Mouse (Mus musculus) midbrain, postnatal 0 days (tissue): ENCODE measurements at regions not wholly inside any gene's neighbourhood (a gene's known extent, or its start where the extent isn't known, plus 50 kb on each side); places are given as distances from the start of the nearest gene placed in this dataset.

Experiments
- ATAC-seq: fragments of 200-750 bp; cut with Nextera tagmentation; 2 replicates; pipeline ENCODE4 v1.8.0; 2017; ENCODE audit warnings: moderate number of reproducible peaks, mild to moderate bottlenecking, moderate TSS enrichment, moderate library complexity; ENCODE audit not compliant: low FRiP score
- DNase-seq: peaks from one replicate; pipeline ENCODE4 v3.0.0-alpha.2; 2015; ENCODE audit warnings: low spot score
- H3K27ac ChIP-seq: fragments of 300-500 bp; sonication (generic); 2 replicates; pipeline ENCODE4 v1.5.1; 2014; ENCODE audit warnings: low read depth, mild to moderate bottlenecking, low read length, mixed read lengths
- H3K27me3 ChIP-seq: fragments of 300-500 bp; sonication (generic); 2 replicates; pipeline ENCODE4 v1.6.1; 2014; ENCODE audit warnings: low read length, control low read depth, mixed read lengths; ENCODE audit not compliant: insufficient read depth
- H3K36me3 ChIP-seq: fragments of 300-500 bp; sonication (generic); 2 replicates; pipeline ENCODE4 v1.6.1; 2014; ENCODE audit warnings: low read length, control low read depth, mixed read lengths; ENCODE audit not compliant: insufficient read depth
- H3K4me1 ChIP-seq: fragments of 300-500 bp; sonication (generic); 2 replicates; pipeline ENCODE4 v1.6.1; 2014; ENCODE audit warnings: mild to moderate bottlenecking, control low read depth, antibody characterized with exemption, low read length, mixed read lengths; ENCODE audit not compliant: insufficient read depth
- H3K4me2 ChIP-seq: fragments of 300-500 bp; sonication (generic); 2 replicates; pipeline ENCODE4 v1.6.1; 2014; ENCODE audit warnings: low read depth, mild to moderate bottlenecking, low read length, mixed read lengths; ENCODE audit not compliant: poor library complexity, severe bottlenecking
- H3K4me3 ChIP-seq: fragments of 300-500 bp; sonication (generic); 2 replicates; pipeline ENCODE4 v1.5.1; 2014; ENCODE audit warnings: low read depth, mild to moderate bottlenecking, low read length, moderate library complexity
- H3K9ac ChIP-seq: fragments of 300-500 bp; sonication (generic); replicated peaks from 2 replicates; pipeline ENCODE4 v1.6.1; 2014; ENCODE audit warnings: mild to moderate bottlenecking, low read length, moderate library complexity, mixed read lengths; ENCODE audit not compliant: poor library complexity, severe bottlenecking
- H3K9me3 ChIP-seq: fragments of 300-500 bp; sonication (generic); 2 replicates; pipeline ENCODE4 v1.6.1; 2016; ENCODE audit warnings: low read length, control low read depth
- CTCF ChIP-seq: IDR thresholded peaks from 2 replicates; pipeline ENCODE4 v1.5.1; 2016; ENCODE audit warnings: antibody characterized with exemption, mild to moderate bottlenecking
- WGBS: fragments of 180-500 bp; shearing (Covaris S2); extraction: QIAGEN DNeasy Blood & Tissue Kit; methylation state at CpG from one replicate; pipeline ENCODE4 v1.1.7; 2014; 5-methylcytosine and 5-hydroxymethylcytosine counted together

DNA sequence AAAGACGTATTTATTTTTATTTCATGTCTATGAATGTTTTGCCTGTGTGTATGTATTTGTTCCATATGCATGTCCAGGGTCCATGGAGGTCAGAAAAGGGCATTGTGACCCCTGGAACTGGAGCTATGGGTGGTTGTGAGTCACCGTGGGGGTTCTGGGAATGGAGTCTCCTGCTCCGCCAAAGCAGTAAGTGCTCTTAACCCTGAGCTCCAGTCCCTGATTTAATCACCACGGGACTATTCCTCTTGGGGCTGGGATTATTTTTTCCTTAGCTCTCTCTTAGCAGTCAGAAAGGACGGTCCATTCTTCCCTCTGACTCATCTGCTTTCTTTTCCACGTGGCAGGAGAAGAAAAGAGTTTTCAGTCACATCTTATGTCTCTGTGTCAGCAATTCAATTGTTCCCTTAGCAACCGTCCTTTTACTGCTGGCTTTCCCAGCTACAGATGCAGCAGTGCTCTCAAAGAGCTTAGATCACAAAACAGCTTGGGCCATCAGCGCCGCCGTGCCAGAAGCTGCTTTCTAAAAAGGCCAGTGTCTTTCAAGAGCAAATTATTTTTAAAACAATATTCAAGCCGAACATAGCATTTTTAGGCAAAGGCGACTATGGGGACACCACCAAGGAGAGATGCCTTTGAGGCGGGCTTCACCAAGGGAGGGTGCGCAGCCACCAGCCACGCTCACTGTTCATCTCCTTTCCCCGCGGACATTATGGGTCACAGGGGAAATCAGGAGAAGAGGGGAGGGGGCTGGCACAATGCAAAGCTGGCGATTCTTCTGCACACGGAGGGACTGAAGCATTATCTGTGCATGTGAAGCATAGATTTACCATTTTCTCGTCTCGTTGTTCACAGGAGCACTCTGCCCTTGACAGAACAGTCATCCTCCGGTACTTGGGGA lies 110.8 kb downstream of the Map3k7 start:
- DNase-seq (peak; percentile 87), ATAC-seq (peak; percentile 89)
- Histone ChIP-seq H3K4me2 (peak overlapping the region; percentile 50), H3K9me3 (no peaks in the 10 kb centered on the region), H3K36me3 (no peaks in the 10 kb centered on the region), H3K9ac (peak overlapping the region; percentile 46), H3K4me1 (peaks cover 17% of the 10 kb centered on the region), H3K27me3 (no peaks in the 10 kb centered on the region), H3K27ac (peak overlapping the region; percentile 84), H3K4me3 (peak overlapping the region; percentile 13; the same call in 1 of the 2 replicates)
- no peak for TF ChIP-seq CTCF
- 1% methylated on average over 22 of the region's 22 CpGs for WGBS

DNA sequence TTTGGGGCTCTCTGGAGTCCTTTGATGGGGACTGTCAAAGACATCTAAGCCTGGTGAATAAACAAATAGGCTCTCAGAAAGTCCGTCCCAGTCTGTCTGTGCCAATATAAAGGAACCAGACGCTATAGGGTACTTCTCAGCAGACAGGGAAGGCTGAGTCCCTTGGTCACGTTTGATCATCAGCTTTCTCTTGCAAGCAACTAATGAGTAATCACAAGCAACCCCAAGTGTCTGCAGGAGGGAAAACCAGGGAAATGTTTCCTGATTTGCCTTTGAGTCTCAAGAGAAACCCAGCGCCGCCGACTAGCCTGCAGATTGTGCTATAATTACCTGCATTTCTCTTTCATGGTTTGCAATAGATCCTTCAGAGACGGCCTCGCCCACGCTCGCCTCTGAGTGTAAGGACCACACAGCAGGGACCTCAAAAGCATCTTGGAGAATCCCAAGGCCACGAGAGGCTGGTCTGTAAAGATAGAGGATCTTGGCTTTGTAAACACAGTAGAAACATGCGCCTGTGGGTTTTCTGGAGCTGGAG lies 112.6 kb downstream of the Map3k7 start:
- no peak overlapping the region for H3K4me3 ChIP-seq
- H3K4me2 ChIP-seq: no peak overlapping the region
- no peak overlapping the region for H3K9ac ChIP-seq
- no peaks in the 10 kb centered on the region for H3K9me3 ChIP-seq
- ATAC-seq (no peak), DNase-seq (peak; percentile 11)
- no peak for TF ChIP-seq CTCF
- H3K4me1 ChIP-seq: peaks cover 17% of the 10 kb centered on the region
- peak overlapping the region; percentile 32; the same call in 1 of the 2 replicates for H3K27ac ChIP-seq
- H3K27me3 ChIP-seq: no peaks in the 10 kb centered on the region
- WGBS: 53% methylated on average over 12 of the region's 12 CpGs
- H3K36me3 ChIP-seq: no peaks in the 10 kb centered on the region

DNA sequence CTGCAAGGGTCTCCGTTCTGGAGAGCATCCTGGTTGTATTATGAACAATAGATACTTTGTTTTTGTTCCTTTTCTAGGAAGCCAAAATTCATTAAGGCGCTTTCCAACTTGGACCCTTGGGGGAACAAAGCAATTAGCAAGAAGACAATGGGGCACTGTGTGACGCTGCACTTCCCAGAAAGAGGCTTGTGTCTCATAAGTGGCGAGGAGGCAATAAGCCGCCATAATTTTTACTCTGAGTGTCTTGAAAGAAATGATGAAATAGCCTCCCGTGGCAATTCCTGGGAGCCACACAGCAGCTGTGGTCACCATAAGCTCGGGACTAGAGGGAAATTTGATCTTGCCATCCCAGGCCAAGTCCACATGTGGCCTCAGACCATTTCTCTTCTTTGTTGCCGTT lies 119.6 kb downstream of the Map3k7 start:
- DNase-seq (peak; percentile 30), ATAC-seq (no peak)
- Histone ChIP-seq H3K27me3 (no peaks in the 10 kb centered on the region), H3K4me2 (no peak overlapping the region), H3K9ac (no peak overlapping the region), H3K27ac (no peak overlapping the region), H3K4me1 (no peaks in the 10 kb centered on the region), H3K36me3 (no peaks in the 10 kb centered on the region), H3K9me3 (no peaks in the 10 kb centered on the region), H3K4me3 (no peak overlapping the region)
- 49% methylated on average over 8 of the region's 8 CpGs for WGBS
- TF ChIP-seq CTCF: no peak

DNA sequence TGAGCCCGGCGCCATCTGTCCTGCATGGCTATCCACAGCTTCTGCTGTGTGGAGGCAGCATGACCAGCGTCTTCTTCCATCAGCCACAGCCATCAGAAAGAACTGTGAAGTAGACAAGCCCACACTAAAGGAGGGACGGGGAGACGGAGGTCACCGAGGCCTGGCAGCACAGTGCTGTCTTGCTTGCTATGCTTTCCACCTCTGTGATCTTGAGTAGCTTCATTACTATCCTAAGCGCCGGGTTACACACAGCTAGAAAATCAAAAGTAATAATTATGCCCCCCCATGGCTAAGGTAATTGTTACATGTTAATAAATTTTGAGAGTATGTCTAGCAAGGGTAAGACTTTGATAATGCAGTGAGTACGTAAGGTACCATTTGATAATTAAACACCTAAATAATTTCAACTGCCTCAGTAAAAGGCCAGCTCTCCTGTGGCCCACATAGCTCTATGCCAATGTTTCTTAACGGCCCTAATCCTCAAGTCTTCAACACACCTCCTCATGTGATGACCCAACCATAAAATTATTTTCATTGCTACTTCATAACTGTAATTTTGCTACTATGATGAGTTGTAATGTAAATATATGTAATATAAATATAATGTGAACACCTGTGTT lies 120.5 kb downstream of the Map3k7 start:
- Histone ChIP-seq H3K9me3 (no peaks in the 10 kb centered on the region), H3K36me3 (no peaks in the 10 kb centered on the region), H3K4me1 (no peaks in the 10 kb centered on the region), H3K27me3 (no peaks in the 10 kb centered on the region), H3K9ac (no peak overlapping the region), H3K27ac (no peak overlapping the region), H3K4me3 (no peak overlapping the region), H3K4me2 (no peak overlapping the region)
- 95% methylated on average over 10 of the region's 10 CpGs for WGBS
- DNase-seq (no peak), ATAC-seq (no peak)
- TF ChIP-seq CTCF: no peak

DNA sequence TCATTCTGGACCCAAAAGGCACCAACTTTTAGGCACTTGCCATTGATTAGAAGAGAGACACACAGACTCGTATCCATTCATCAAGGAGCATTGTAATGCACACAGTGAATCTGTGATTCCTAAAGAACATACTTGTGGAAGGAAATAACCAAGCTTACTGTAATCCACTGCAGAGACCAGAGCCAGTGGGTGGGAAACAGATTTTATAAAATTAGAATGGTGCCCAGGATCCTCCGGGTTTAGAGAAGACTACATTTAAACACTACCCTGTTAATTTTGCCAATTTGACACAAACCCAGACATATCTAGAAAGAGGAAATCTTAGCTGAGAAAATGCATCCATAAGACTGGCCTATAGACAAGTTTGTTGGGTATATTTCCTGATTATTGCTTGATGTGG lies 121.1 kb downstream of the Map3k7 start:
- no peak for TF ChIP-seq CTCF
- H3K4me2 ChIP-seq: no peak overlapping the region
- H3K4me3 ChIP-seq: no peak overlapping the region
- no peak overlapping the region for H3K9ac ChIP-seq
- H3K36me3 ChIP-seq: no peaks in the 10 kb centered on the region
- 94% methylated on average over 2 of the region's 2 CpGs for WGBS
- H3K27ac ChIP-seq: no peak overlapping the region
- no peaks in the 10 kb centered on the region for H3K4me1 ChIP-seq
- DNase-seq (no peak), ATAC-seq (no peak)
- H3K27me3 ChIP-seq: no peaks in the 10 kb centered on the region
- H3K9me3 ChIP-seq: no peaks in the 10 kb centered on the region

DNA sequence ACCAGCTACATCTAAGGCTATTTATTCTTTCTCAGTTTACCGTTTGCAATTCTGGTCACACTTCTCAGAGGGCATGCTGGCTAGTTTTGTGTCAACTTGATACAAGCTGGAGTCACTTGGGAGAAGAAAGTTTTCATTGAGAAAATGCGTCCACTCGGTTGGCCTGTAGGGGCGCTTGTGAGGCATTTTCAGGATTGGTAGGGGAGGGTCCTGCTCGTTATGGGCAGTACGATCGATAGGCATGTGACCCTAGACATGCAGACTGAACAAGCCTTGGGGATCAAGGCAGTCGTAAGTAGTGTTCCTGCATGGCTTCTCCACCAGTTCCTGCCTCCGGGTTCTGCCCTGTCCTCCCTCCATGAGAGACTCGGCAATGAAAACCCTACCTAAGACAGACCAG lies 127.2 kb downstream of the Map3k7 start:
- no peak overlapping the region for H3K27ac ChIP-seq
- WGBS: 88% methylated on average over 10 of the region's 10 CpGs
- no peaks in the 10 kb centered on the region for H3K27me3 ChIP-seq
- no peak for ATAC-seq
- peak; percentile 20; the same call in 1 of the 2 replicates for TF ChIP-seq CTCF
- H3K4me1 ChIP-seq: no peaks in the 10 kb centered on the region
- no peak overlapping the region for H3K9ac ChIP-seq
- DNase-seq: no peak
- no peaks in the 10 kb centered on the region for H3K9me3 ChIP-seq
- H3K36me3 ChIP-seq: no peaks in the 10 kb centered on the region
- no peak overlapping the region for H3K4me2 ChIP-seq
- no peak overlapping the region for H3K4me3 ChIP-seq
